Mouse (Mus musculus) erythroblast, embryonic 14.5 days (primary cell): ENCODE results near the gene Ric8a.

Source experiments
- GATA1 ChIP-seq: IDR thresholded peaks from 2 replicates; pipeline ENCODE4 v1.6.1; 2012; ENCODE audit warnings: low read length, inconsistent platforms, mixed read lengths
- TAL1 ChIP-seq: IDR thresholded peaks from 3 replicates; pipeline ENCODE4 v1.6.1; 2012; ENCODE audit warnings: low read length, inconsistent platforms, mixed read lengths

GRCm38 (mm10) chr7:140848591-140848990, 8.2 kb upstream of the Ric8a start:
- TF ChIP-seq TAL1 (no peak), GATA1 (no peak)
